Comparison of ENCODE assay signal across 9 mouse cellular contexts in the genomic region with DNA sequence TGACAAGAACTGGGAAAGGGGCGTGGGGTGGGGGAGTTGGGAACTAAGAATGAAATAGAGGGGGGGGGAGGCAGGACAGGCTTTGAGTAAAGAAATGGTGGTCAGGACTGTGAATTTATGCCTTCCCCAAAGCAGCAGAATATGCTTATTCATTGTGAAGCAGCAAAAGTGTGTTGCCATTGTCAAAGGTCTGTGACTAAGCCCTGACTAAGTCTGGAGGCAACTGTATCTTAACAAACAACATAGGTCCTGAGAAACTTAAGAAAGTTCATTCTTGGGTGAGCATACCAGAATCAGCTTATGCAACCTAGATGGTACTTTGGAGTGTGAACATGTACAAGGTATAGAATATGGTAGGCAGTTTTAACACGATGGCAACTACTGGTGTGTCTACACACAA. TPM values are rescaled to one million over a fixed set of nuclear protein-coding genes. Genes with fewer than 3 reads are reported as not detected.
DNase-seq lines count a peak whose midpoint lies in the region; ATAC-seq lines count a peak whose summit lies in the region.
"Had no signal": no experiment of that assay in that cellular context is flagged by ENCODE, and none has a peak within 500 bp of the region (broad histone marks: within the 10 kb centered on the region; RNA-seq: fewer than 3 reads in every experiment).

No protein-coding gene starts in this region.

- no peak for ATAC-seq in forebrain, embryonic 13.5 days
- no peak for ATAC-seq in liver, embryonic 12.5 days

- H3K27me3 ChIP-seq in forebrain, embryonic 13.5 days: no peaks in the 10 kb centered on the region
- no peaks in the 10 kb centered on the region for H3K27me3 ChIP-seq in liver, embryonic 12.5 days (replicated peaks)

- peak overlapping the region; percentile 64 for H3K4me3 ChIP-seq in forebrain, embryonic 13.5 days
- H3K4me3 ChIP-seq in liver, embryonic 12.5 days: peak overlapping the region; percentile 95

- H3K36me3 ChIP-seq in forebrain, embryonic 13.5 days (ENCODE audit: poor library complexity, severe bottlenecking): peaks cover 24% of the 10 kb centered on the region
- H3K36me3 ChIP-seq in liver, embryonic 12.5 days: peaks cover 38% of the 10 kb centered on the region

- whole genome bisulfite sequencing in forebrain, embryonic 13.5 days: 62% methylated on average over 2 of the region's 2 CpGs
- WGBS in liver, embryonic 12.5 days (ENCODE audit: insufficient replicate concordance): 54% methylated on average over 2 of the region's 2 CpGs

- peak overlapping the region; percentile 73 for H3K4me2 ChIP-seq in forebrain, embryonic 13.5 days
- H3K4me2 ChIP-seq in liver, embryonic 12.5 days: peak overlapping the region; percentile 80

- no peak overlapping the region for H3K9ac ChIP-seq in forebrain, embryonic 13.5 days
- H3K9ac ChIP-seq in liver, embryonic 12.5 days: peak overlapping the region; percentile 91

- no peak overlapping the region for H3K27ac ChIP-seq in forebrain, embryonic 13.5 days
- H3K27ac ChIP-seq in liver, embryonic 12.5 days: peak overlapping the region; percentile 70

- H3K4me1 ChIP-seq in forebrain, embryonic 13.5 days: peaks cover 12% of the 10 kb centered on the region
- peaks cover 27% of the 10 kb centered on the region for H3K4me1 ChIP-seq in liver, embryonic 12.5 days

- no peaks in the 10 kb centered on the region for H3K9me3 ChIP-seq in forebrain, embryonic 13.5 days (replicated peaks)
- H3K9me3 ChIP-seq in liver, embryonic 12.5 days (replicated peaks): no peaks in the 10 kb centered on the region

- peak; percentile 46 for DNase-seq in 3134 (ENCODE audit: extremely low read depth, insufficient read length, low spot score)
- peak; percentile 83 for DNase-seq in 3T3-L1 (ENCODE audit: low read depth, low spot score)
- DNase-seq in frontal cortex, adult 2 months (ENCODE audit: extremely low spot score in 1 of 2, low spot score in 1 of 2): no peak
- no peak for DNase-seq in cerebellum, adult 11-12 months
- no peak for DNase-seq in left cerebral cortex, adult 8-10 months (ENCODE audit: low spot score in 2 of 2)
- DNase-seq: cerebellum, adult 9-10 months; lung, adult 18-20 months had no signal

RNA-seq across cellular contexts. Expression of gene Esd, which starts 1.3 kb away (rescaled TPM):
- 303 and 336 TPM in 2 replicates for polyA plus RNA-seq in forebrain, embryonic 13.5 days (2015; fragmentation: Nextera tagmentation; extraction: Ambion mirVana)
- 297 and 303 TPM in 2 replicates for polyA plus RNA-seq in liver, embryonic 12.5 days (2016; fragmentation: Nextera tagmentation; extraction: Ambion mirVana)
- 87.7 and 89.4 TPM in 2 replicates for polyA plus RNA-seq in frontal cortex, adult 2 months (2012; rRNA removed)
- total RNA-seq in left cerebral cortex, adult 8-10 months (2022): 10 to 100 TPM; 90.1 to 95.5 (median 91.4) TPM

Comparison
In these comparisons a context has a peak if more than half of its experiments do, and no peak if none do; other contexts are left out.
1. DNase-seq: peak in 3134 (single experiment) and 3T3-L1 (single experiment); none in frontal cortex, adult 2 months (0 of 2), cerebellum, adult 11-12 months (single experiment) and left cerebral cortex, adult 8-10 months (0 of 2).